Mouse (Mus musculus): ENCODE data around the gene Kbtbd8. TPM values are rescaled to one million over a fixed set of nuclear protein-coding genes. Genes with fewer than 3 reads are reported as not detected.

Gene Kbtbd8
- polyA plus RNA-seq (2015; fragmentation: Nextera tagmentation; extraction: Ambion mirVana), result 4.5 and 4.8 TPM in 2 replicates

DNA sequence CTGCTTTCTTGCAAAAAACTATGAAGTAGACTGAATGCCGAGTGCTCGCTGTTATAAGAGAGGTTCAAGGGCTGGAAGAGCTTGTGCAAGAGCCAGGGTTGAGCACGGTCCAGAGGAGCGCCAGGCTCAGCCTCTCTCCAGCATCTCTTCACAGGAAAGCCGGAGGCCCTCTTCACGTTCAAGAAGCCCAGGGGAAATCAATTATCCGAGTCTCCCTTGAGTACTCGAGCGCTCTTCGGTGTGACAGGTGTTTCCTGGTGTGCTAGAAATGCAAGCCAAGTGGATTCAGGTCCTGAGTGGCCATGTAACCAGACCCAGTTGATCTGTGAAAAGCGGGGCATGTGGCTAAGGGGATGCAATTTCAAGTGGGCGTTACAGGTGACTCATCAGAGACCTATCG is at the start of gene Kbtbd8:
TSS of gene Kbtbd8 (plus strand) at position 295 of the 400 bp plus-strand sequence.
- Histone ChIP-seq H3K27me3 (replicated peaks) (no peaks in the 10 kb centered on the region), H3K9me3 (no peaks in the 10 kb centered on the region), H3K4me3 (replicated peaks) (peak within 1 kb of the TSS; percentile 79), H3K27ac (peak within 1 kb of the TSS; percentile 59), H3K9ac (peak within 1 kb of the TSS; percentile 59), H3K36me3 (no peaks in the 10 kb centered on the region), H3K4me2 (replicated peaks) (peak within 1 kb of the TSS; percentile 78), H3K4me1 (replicated peaks) (0 out of 2 replicates have a peak, but pooled peaks cover 3% of the 10 kb centered on the region)
- peak; percentile 22 for ATAC-seq
- 30% methylated on average over 13 of the region's 13 CpGs for WGBS

DNA sequence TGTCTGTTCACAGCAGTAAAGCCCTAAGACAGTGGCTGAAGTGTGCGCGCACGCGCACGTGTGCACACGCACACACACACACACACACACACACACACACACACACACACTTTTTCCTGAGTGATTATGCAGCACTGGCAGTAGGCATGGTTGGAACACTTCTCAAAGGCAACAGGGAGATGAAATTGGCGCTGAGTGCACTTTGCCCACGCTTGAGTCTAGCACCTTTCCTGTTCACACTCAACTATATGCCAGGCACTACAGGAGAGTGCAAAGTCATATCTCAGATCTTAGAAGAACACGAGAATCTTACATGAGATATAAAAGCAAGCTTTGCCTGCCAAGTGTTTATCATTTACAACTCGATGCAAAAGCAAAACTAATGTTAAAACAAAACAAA is 47.3 kb upstream of the Kbtbd8 start:
- Histone ChIP-seq H3K9me3 (no peaks in the 10 kb centered on the region), H3K27me3 (replicated peaks) (no peaks in the 10 kb centered on the region), H3K9ac (no peak overlapping the region), H3K4me2 (replicated peaks) (no peak overlapping the region), H3K4me3 (replicated peaks) (no peak overlapping the region), H3K36me3 (no peaks in the 10 kb centered on the region), H3K27ac (no peak overlapping the region), H3K4me1 (replicated peaks) (no peaks in the 10 kb centered on the region)
- 91% methylated on average over 10 of the region's 10 CpGs for WGBS
- ATAC-seq, result no peak

DNA sequence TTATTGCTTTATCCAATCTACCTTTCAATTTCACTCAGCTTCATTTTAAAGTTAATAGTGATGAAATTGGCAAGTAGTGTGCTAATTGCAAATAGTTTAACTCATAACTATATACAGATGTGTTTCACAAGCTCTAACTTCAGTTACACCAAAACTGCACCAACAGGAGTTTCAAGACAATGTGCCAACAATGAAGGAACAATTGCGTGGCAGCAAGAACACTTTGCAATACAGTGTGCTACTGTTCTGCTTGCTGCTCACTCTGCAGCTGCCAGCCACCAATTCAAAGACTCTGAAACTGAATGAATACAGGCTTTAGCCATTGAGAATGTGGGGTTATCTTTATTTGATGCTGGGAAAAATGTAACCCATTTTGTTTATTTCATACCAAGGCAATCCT is 31.8 kb upstream of the Kbtbd8 start:
- Histone ChIP-seq H3K4me2 (replicated peaks) (no peak overlapping the region), H3K36me3 (no peaks in the 10 kb centered on the region), H3K4me3 (replicated peaks) (no peak overlapping the region), H3K27me3 (replicated peaks) (no peaks in the 10 kb centered on the region), H3K9ac (no peak overlapping the region), H3K4me1 (replicated peaks) (no peaks in the 10 kb centered on the region), H3K27ac (no peak overlapping the region), H3K9me3 (no peaks in the 10 kb centered on the region)
- ATAC-seq, result no peak
- WGBS, result 66% methylated on average over 1 of the region's 1 CpGs

DNA sequence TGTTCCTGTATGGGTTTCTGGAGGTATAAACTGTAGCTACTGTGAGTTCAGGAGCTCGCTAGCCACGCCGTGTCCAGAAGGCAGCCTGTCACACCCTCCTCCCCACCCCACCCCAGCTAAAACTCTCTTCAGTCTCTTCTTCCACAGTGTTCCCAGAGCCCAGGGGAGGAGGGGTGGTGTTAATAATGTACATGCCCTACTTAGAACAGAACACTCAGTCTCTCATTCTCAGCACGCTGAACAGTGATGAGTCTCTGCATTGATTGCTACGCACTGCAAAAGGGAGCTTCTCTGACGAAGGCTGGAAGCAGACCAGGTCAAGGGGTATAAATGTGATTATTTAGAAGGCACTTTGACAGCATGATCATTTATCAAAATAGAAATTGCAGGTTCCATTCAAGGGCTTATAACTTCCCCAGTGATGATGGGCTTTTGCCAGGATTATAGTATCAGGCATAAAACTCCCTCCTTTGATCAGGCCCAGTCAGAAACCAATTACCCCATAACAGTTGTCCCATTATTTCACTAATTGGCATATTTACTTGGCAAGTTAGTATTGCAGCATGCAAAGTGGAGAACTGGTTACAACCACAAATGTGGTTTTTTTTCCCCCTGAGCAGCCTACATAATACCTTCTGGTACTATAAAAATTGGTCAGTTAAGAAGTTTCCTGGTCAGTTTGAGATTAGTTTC is 29.7 kb upstream of the Kbtbd8 start:
- Histone ChIP-seq H3K4me2 (replicated peaks) (no peak overlapping the region), H3K27ac (no peak overlapping the region), H3K4me3 (replicated peaks) (no peak overlapping the region), H3K27me3 (replicated peaks) (no peaks in the 10 kb centered on the region), H3K9ac (no peak overlapping the region), H3K9me3 (no peaks in the 10 kb centered on the region), H3K4me1 (replicated peaks) (no peaks in the 10 kb centered on the region), H3K36me3 (no peaks in the 10 kb centered on the region)
- WGBS, result 73% methylated on average over 6 of the region's 6 CpGs
- ATAC-seq, result no peak

DNA sequence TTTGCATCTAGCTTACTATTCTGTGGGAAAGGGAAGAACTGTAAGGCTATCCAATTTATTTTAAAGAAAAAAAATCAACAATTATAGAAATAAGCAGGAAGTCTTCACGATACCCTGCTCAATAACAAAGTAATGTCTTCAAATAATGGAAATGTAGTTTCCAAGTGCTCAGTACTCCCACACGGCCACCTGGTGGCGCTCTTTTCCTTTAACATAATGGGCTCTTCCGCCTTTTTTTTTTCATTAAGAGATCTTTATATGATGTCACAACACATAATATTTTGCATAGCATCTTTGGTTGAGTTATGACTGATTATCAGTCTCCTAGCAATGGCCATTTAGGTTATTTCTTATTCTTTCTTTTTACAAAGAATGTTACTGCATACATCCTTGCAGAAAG is 29.0 kb upstream of the Kbtbd8 start:
- ATAC-seq, result no peak
- Histone ChIP-seq H3K36me3 (no peaks in the 10 kb centered on the region), H3K9me3 (no peaks in the 10 kb centered on the region), H3K4me3 (replicated peaks) (no peak overlapping the region), H3K27ac (no peak overlapping the region), H3K4me2 (replicated peaks) (no peak overlapping the region), H3K4me1 (replicated peaks) (no peaks in the 10 kb centered on the region), H3K27me3 (replicated peaks) (no peaks in the 10 kb centered on the region), H3K9ac (no peak overlapping the region)
- 49% methylated on average over 4 of the region's 4 CpGs for WGBS

DNA sequence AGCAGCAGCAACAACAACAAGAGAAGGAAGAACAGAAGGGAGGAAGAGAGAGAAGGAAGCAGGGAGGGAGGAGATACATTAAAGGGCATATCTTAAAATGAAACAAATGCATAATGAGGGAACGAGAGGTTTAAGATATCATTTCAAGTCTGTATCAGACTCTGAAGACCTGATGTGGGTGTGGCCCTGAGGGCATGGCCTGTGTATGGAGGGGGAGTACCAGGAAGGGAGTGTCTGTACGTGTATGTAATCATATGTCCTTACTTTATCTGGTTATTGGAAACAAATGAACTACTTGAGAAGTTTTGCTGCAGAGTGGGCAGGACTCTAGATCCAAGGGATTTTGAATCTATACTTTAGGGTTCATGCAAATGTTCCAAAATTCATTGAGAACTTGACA is 22.3 kb upstream of the Kbtbd8 start:
- no peaks in the 10 kb centered on the region; the same call in 1 of the 2 replicates for H3K4me1 ChIP-seq (replicated peaks)
- H3K36me3 ChIP-seq, result no peaks in the 10 kb centered on the region
- H3K4me3 ChIP-seq (replicated peaks), result no peak overlapping the region
- ATAC-seq, result no peak
- no peak overlapping the region for H3K9ac ChIP-seq
- H3K9me3 ChIP-seq, result no peaks in the 10 kb centered on the region
- WGBS, result 47% methylated on average over 2 of the region's 2 CpGs
- H3K27me3 ChIP-seq (replicated peaks), result no peaks in the 10 kb centered on the region
- no peak overlapping the region for H3K27ac ChIP-seq
- H3K4me2 ChIP-seq (replicated peaks), result no peak overlapping the region

DNA sequence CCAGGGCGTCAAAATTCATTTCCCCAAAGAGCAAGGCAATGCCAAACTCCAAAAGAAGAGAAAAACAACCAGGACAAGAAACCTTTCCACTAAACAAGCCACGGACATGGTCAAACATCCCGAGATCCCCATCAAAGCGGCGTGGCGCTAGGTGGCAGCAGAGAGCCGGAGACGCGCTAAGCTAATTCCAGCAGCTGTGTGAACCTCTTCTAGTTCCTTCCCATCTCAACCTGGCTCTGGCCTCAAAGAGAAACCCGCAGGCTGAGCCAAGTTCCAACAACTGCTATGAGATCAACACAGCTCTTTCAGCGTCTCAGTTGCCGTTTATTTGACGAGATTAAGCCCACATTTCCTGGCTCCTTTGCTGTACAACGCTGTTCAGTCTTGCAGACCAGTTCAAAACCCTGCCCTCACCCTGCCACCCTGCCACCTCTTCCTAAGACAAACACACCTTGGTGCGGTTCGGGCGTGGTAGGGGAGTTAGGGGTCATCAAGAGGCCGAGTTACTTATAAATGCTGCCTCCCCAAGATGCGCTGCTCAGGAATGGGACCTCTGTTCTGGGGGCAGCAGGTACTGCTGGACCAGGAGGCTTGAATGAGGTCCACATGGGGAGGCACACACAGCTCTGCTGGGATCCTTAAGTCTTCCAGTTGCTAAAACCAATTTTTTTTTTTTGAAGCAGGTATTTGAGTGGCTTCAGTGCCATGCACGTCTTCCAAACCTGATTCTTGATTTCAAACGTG is 18.5 kb upstream of the Kbtbd8 start:
- no peak overlapping the region for H3K27ac ChIP-seq
- 19% methylated on average over 21 of the region's 21 CpGs for WGBS
- ATAC-seq, result peak; percentile 79

DNA sequence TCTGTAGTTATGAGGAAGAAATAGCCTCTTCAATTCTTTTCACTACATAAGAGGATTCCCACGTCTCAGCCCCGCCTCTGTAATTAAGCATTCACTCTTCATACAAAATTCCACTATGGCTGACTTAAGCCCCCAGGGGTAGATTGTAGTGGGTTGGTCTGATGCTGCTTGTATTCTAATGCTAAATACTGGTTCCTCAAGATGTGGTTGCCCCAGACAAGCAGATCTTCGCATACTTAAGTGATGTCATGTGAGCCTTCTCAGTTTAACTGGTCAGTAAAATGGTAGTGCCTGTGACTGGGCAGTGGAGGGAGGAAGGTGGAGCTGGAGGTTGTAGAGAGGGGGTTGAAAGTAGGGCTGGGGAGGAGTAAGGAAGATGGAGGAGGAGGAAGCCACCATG is 13.3 kb upstream of the Kbtbd8 start:
- Histone ChIP-seq H3K4me3 (replicated peaks) (no peak overlapping the region), H3K4me1 (replicated peaks) (no peaks in the 10 kb centered on the region; the same call in 1 of the 2 replicates), H3K27ac (no peak overlapping the region), H3K4me2 (replicated peaks) (no peak overlapping the region), H3K9me3 (no peaks in the 10 kb centered on the region), H3K27me3 (replicated peaks) (no peaks in the 10 kb centered on the region), H3K9ac (no peak overlapping the region), H3K36me3 (no peaks in the 10 kb centered on the region)
- WGBS, result 61% methylated on average over 3 of the region's 3 CpGs
- ATAC-seq, result no peak

More for the DNA sequence above, 18.5 kb upstream of the Kbtbd8 start:
- Histone ChIP-seq H3K4me2 (replicated peaks) (peak overlapping the region; percentile 40), H3K36me3 (no peaks in the 10 kb centered on the region), H3K9ac (no peak overlapping the region), H3K9me3 (no peaks in the 10 kb centered on the region), H3K27me3 (replicated peaks) (no peaks in the 10 kb centered on the region), H3K4me1 (replicated peaks) (no peaks in the 10 kb centered on the region; the same call in 1 of the 2 replicates), H3K4me3 (replicated peaks) (no peak overlapping the region)

DNA sequence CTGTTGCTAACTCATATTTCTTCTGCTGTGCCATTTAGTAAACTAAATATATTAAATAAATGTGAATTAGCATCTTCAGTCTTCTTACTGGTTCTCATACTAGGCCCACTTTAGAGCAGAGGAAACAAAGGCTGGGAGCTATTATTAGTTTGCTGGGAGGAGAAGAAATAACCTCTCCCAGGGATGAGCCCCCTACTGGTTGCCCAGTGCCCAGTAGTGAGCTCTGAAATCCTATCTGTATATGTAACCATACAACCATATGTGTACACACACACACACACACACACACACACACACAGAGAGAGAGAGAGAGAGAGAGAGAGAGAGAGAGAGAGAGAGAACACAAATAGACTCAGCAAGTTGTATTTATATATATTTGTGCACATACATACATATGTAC is 8.6 kb upstream of the Kbtbd8 start:
- Histone ChIP-seq H3K4me1 (replicated peaks) (no peaks in the 10 kb centered on the region), H3K27ac (no peak overlapping the region), H3K4me2 (replicated peaks) (no peak overlapping the region), H3K27me3 (replicated peaks) (no peaks in the 10 kb centered on the region), H3K36me3 (no peaks in the 10 kb centered on the region), H3K9ac (no peak overlapping the region), H3K9me3 (no peaks in the 10 kb centered on the region), H3K4me3 (replicated peaks) (no peak overlapping the region)
- no peak for ATAC-seq

DNA sequence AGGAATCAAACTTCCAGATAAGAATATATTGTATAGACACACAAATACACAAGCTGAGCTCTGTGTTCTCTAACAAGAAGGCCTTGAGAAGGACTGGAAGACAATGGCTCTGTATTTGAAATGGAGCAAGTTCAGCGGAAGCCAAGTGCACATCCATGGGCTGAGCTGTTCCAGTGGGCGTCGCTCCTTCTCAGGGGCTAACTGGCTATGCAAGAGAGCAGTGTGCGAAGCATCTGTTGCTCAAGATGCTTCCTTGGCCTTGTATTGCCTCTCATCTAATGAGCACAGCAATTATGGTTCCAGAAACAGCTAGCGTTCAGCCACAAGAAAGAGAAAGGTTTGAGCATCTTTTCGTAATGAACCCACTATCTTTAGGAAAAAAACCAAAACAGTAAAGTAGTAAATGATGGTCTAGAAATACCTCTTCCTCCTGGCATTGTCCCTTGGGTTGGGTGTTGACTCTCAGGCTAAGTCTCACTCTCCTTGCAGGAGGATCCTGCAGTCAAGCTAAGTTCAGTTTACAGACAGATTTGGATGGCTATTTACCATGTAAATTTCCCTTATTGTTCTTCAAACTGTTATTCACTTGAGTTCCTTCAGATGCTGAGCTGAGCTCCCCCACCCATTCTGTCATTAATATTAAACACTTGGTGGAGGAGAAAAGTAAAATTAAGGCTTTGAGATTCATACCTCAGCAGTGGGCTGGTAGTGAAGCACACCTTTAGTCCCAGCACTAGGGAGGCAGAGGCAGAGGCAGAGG is 7.2 kb upstream of the Kbtbd8 start:
- Histone ChIP-seq H3K27me3 (replicated peaks) (no peaks in the 10 kb centered on the region), H3K4me2 (replicated peaks) (no peak overlapping the region), H3K27ac (no peak overlapping the region), H3K36me3 (no peaks in the 10 kb centered on the region), H3K4me3 (replicated peaks) (no peak overlapping the region), H3K9me3 (no peaks in the 10 kb centered on the region), H3K9ac (no peak overlapping the region), H3K4me1 (replicated peaks) (no peaks in the 10 kb centered on the region)
- ATAC-seq, result no peak
- WGBS, result 91% methylated on average over 6 of the region's 6 CpGs

DNA sequence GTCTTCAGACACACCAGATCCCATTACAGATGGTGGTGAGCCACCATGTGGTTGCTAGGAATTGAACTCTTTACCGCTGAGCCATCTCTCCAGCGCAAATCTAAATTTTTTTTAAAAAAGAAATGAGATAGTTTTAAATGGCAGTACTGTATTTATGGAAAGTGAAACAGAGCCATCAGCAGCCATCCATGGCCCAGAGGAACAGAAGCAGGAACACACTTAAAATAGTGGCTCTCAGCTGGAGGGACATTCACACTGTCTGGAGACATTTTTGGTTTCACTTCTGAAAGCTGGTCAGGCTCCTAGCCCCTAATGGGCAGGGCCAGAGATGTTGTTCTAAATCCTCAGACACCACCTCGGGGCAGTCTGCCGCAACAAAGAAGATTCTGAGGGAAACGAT is 5.0 kb upstream of the Kbtbd8 start:
- H3K4me2 ChIP-seq (replicated peaks), result 0 out of 2 replicates have a peak overlapping the region, but pooled peaks have one; percentile 29
- H3K27me3 ChIP-seq (replicated peaks), result no peaks in the 10 kb centered on the region
- ATAC-seq, result no peak
- 51% methylated on average over 5 of the region's 5 CpGs for WGBS
- H3K9me3 ChIP-seq, result no peaks in the 10 kb centered on the region
- H3K4me1 ChIP-seq (replicated peaks), result 0 out of 2 replicates have a peak, but pooled peaks cover 2% of the 10 kb centered on the region
- H3K27ac ChIP-seq, result no peak overlapping the region
- H3K9ac ChIP-seq, result no peak overlapping the region
- H3K36me3 ChIP-seq, result no peaks in the 10 kb centered on the region
- H3K4me3 ChIP-seq (replicated peaks), result no peak overlapping the region

DNA sequence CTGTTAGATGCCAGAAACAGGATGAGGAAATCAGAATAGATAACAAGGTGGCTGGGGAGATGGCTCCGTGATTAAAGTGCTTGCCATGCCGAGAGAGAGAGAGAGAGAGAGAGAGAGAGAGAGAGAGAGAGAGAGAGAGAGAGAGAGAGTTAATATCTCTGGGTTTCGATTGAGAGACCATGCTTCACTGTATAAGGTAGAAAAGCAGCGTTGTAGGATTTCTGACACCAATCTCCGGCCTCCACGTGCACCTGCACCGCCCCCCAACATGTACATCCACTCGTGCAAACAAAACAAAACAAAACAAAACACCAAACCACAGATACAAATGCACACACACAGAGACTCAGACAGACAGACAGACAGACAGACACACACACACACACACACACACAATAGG is 527 bp upstream of the Kbtbd8 start:
- 76% methylated on average over 8 of the region's 8 CpGs for WGBS
- H3K9me3 ChIP-seq, result no peaks in the 10 kb centered on the region
- no peak overlapping the region for H3K4me3 ChIP-seq (replicated peaks)
- H3K4me2 ChIP-seq (replicated peaks), result no peak overlapping the region
- 0 out of 2 replicates have a peak, but pooled peaks cover 3% of the 10 kb centered on the region for H3K4me1 ChIP-seq (replicated peaks)
- no peak for ATAC-seq
- H3K27me3 ChIP-seq (replicated peaks), result no peaks in the 10 kb centered on the region
- H3K9ac ChIP-seq, result no peak overlapping the region
- H3K27ac ChIP-seq, result no peak overlapping the region
- H3K36me3 ChIP-seq, result no peaks in the 10 kb centered on the region
